Mouse (Mus musculus) lung, adult 18-20 months (tissue): ENCODE measurements around the gene Akr7a5.
A peak's percentile ranks its signal among the peaks of the same experiment; 100 is the strongest.

Experiments
- DNase-seq, 2 experiments: peaks; one replicate each; pipeline ENCODE4 v3.0.0; 2022; ENCODE audit warnings: mixed read lengths in 2 of 2

The Akr7a5 gene

DNA sequence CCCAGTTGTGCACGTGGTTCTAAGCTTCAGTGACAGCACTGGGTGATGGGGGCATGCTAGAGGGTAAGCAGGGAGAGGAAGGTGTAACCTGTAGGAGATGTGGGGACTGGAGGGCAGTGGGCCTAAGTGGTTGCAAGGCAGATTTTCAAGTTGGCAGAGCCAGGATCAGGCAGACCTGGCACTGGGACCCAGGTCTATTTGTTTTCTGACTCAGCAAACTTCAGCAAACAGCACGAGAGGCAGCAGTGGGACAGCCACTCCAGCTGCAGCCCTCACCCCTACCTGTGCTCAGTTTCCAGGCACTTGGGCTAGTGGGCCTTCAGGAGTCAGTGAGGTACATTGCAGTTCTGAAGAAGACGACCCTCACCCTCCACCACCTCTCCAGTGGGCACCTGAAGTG lies 46.7 kb downstream of the Akr7a5 start:
- peak; percentile 58 for DNase-seq

DNA sequence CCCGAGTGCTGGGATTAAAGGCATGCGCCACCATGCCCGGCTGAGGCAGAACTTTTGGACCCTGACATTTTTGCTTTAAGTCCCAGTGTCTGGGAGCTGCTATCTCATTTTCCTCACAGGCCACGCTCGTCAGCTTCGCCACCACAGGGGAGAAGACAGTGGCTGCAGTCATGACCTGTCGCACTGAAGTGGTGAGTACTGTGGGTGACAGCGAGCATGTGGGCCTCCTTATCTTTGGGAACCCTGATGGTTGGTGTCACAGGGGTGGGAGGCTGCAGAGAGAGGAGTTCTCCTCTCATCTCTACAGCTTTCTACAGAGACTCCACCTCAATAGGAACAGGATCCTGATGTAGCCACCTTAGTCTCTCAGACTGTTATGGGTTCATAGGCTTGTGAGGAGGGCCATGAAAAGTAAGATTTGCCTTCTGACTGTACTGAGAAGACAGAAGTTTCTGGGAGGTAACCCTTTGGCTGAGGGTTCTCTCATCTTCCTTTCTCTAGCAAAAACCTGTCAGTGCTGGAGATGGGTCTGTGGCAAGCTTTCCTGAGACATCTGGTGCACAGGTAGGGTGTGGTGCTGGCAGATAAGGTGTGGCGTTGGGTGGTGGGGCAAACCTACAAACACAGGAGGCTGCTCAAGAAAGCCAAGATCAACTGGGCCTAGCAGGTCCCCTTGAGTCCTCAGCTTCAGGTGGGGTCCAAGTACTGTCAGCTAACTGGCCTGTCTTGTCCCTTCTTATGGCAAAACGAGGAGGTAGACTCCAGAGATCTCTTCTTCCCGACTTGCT lies 50.4 kb downstream of the Akr7a5 start:
- DNase-seq = no peak

GRCm38 (mm10) chr4:139367336-139367735 lies 56.8 kb downstream of the Akr7a5 start:
- no peak for DNase-seq
